Mouse (Mus musculus): Measurements from ENCODE around the gene Vmn2r47. TPM values are rescaled to one million over a fixed set of nuclear protein-coding genes. Genes with fewer than 3 reads are reported as not detected.

The Vmn2r47 gene
- not detected in 2 replicates for polyA plus RNA-seq (2012; ENCODE audit: low replicate concordance)

GRCm38 (mm10) chr7:9841225-9841624, at the start of gene Vmn2r47:
Vmn2r47 (minus strand) TSS chr7:9841325.

GRCm38 (mm10) chr7:9770471-9770870, 70.7 kb downstream of the Vmn2r47 start, which contains the start of gene Vmn2r46:
Vmn2r46 (minus strand) TSS chr7:9770571.

Other genes starting within 250 kb of the Vmn2r47 start
- not detected in 2 replicates for gene Vmn2r46, start 70.8 kb downstream of the Vmn2r47 start, polyA plus RNA-seq (2012; ENCODE audit: low replicate concordance)
- not detected in 2 replicates for gene Vmn2r48, start 112.3 kb upstream of the Vmn2r47 start, polyA plus RNA-seq (2012; ENCODE audit: low replicate concordance)
- gene Vmn2r49, start 150.9 kb upstream of the Vmn2r47 start, polyA plus RNA-seq (2012; ENCODE audit: low replicate concordance) = not detected in 2 replicates
- gene Vmn2r50, start 212.0 kb upstream of the Vmn2r47 start, polyA plus RNA-seq (2012; ENCODE audit: low replicate concordance) = not detected in 2 replicates

Measured in leukemia stem cell, adult 10-12 weeks (primary cell).